Mouse (Mus musculus) liver, adult 2 months (tissue): Measurements from ENCODE around the gene Them4. TPM values are rescaled to one million over a fixed set of nuclear protein-coding genes. Genes with fewer than 3 reads are reported as not detected.

Experiments
- DNase-seq: peaks from one replicate; pipeline ENCODE4 v3.0.0-alpha.2; 2011; ENCODE audit warnings: low read depth, low spot score; ENCODE audit errors: extremely low read depth
- H3K27ac ChIP-seq: fragments of 200-500 bp; replicated peaks from 2 replicates; pipeline ENCODE4 v1.5.1; 2012; ENCODE audit warnings: low read depth, mild to moderate bottlenecking, control low read depth, inconsistent platforms, low read length; ENCODE audit not compliant: insufficient read depth
- H3K27me3 ChIP-seq: fragments of 200-500 bp; 2 replicates; pipeline ENCODE4 v1.6.1; 2012; ENCODE audit warnings: mild to moderate bottlenecking, moderate library complexity, low read length, inconsistent platforms; ENCODE audit not compliant: control insufficient read depth, insufficient read depth
- H3K36me3 ChIP-seq: fragments of 200-500 bp; 2 replicates; pipeline ENCODE4 v1.6.1; 2012; ENCODE audit warnings: low read length, inconsistent platforms; ENCODE audit not compliant: control insufficient read depth, insufficient read depth
- H3K4me1 ChIP-seq: fragments of 200-500 bp; 2 replicates; pipeline ENCODE4 v1.6.1; 2011; ENCODE audit warnings: low read length; ENCODE audit not compliant: control insufficient read depth, insufficient read depth
- H3K4me3 ChIP-seq: fragments of 200-500 bp; 2 replicates; pipeline ENCODE4 v1.5.1; 2011; ENCODE audit warnings: low read depth, mild to moderate bottlenecking, control low read depth, low read length, moderate library complexity; ENCODE audit not compliant: insufficient read depth
- H3K79me2 ChIP-seq: fragments of 200-500 bp; 2 replicates; pipeline ENCODE4 v1.6.1; 2012; ENCODE audit warnings: inconsistent platforms, mild to moderate bottlenecking, low read length, moderate library complexity; ENCODE audit not compliant: control insufficient read depth, insufficient read depth
- H3K9ac ChIP-seq: fragments of 200-500 bp; 2 replicates; pipeline ENCODE4 v1.6.1; 2012; ENCODE audit warnings: low read depth, mild to moderate bottlenecking, control low read depth, inconsistent platforms, low read length
- CTCF ChIP-seq: fragments of 200-500 bp; IDR thresholded peaks from 2 replicates; pipeline ENCODE4 v1.5.1; 2011; ENCODE audit warnings: low read depth, low read length, control low read depth
- POLR2A ChIP-seq: fragments of 200-500 bp; IDR thresholded peaks from 2 replicates; pipeline ENCODE4 v1.6.1; 2011; ENCODE audit warnings: low read length, control low read depth; ENCODE audit not compliant: insufficient read depth; ENCODE audit errors: extremely low read depth
- WGBS: fragments of 180-500 bp; shearing (Covaris S2); methylation state at CpG from one replicate; pipeline ENCODE4 v1.1.7; 2018; 5-methylcytosine and 5-hydroxymethylcytosine counted together
- polyA plus RNA-seq: library from polyadenylated mRNA; depleted of rRNA; stranded (reverse); fragments of >200 nt; gene quantifications from 2 replicates; pipeline ENCODE4 v1.2.3, GENCODE M21; 2012
- total RNA-seq: library from RNA; depleted of rRNA; stranded (reverse); fragments of >200 nt; gene quantifications from 2 replicates; pipeline ENCODE4 v1.2.3, GENCODE M21; 2014

The Them4 gene
- total and polyA plus RNA-seq, 2 experiments, result 3.9 to 15.6 TPM

DNA sequence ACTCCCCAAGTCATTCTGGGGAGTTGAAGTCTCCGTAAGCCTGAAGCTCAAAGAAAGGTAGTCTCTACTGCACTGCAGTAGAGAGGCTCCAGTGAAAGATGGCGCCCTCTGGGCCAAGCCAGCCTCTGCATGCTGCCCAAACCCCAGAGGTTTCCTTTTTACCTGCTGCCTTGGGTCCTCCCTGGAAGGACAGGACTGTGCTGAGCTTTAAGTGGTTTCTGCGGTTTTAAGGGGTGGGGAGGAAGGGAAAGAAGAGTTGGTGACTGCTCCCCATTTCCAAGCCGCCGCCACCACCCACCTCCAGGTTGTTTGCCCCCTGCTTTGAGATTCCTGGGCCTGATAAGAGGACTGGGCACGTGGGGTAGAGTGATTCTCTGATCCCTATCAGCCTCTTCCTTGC lies 58.7 kb downstream of the Them4 start:
- peaks cover 22% of the 10 kb centered on the region for H3K4me1 ChIP-seq
- H3K79me2 ChIP-seq, result no peaks in the 10 kb centered on the region
- H3K27ac ChIP-seq, result peak overlapping the region; percentile 95; the same call in 1 of the 2 replicates
- H3K4me3 ChIP-seq, result no peak overlapping the region
- no peak overlapping the region for H3K9ac ChIP-seq
- DNase-seq, result no peak
- TF ChIP-seq POLR2A (no peak), CTCF (no peak)
- H3K36me3 ChIP-seq, result no peaks in the 10 kb centered on the region
- WGBS, result 83% methylated on average over 6 of the region's 6 CpGs
- no peaks in the 10 kb centered on the region for H3K27me3 ChIP-seq

DNA sequence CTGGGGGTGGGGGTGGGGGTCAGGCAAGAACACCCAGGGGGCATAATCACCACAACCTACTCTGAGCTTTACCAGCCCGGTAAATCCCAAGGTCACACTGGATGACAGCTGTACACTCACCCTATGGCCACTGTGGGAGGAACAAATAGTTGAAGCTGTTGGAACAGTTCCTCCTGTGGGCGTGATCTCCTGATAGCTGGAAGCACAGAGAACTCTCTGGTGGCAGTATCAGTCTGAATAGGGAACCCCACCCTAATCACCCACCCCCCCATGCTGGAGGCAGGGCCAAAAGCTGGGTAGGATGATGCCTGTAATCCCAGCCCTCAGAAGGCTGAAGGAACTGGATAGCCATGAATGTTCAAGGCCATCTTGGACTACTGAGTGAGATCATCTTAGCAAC lies 59.8 kb downstream of the Them4 start:
- H3K79me2 ChIP-seq, result no peaks in the 10 kb centered on the region; the same call in 1 of the 2 replicates
- TF ChIP-seq CTCF, result no peak
- no peak for TF ChIP-seq POLR2A
- H3K27me3 ChIP-seq, result no peaks in the 10 kb centered on the region
- H3K36me3 ChIP-seq, result no peaks in the 10 kb centered on the region
- no peak overlapping the region for H3K9ac ChIP-seq
- peaks cover 26% of the 10 kb centered on the region for H3K4me1 ChIP-seq
- H3K27ac ChIP-seq, result no peak overlapping the region
- no peak overlapping the region for H3K4me3 ChIP-seq
- WGBS, result 21% methylated on average over 2 of the region's 2 CpGs
- no peak for DNase-seq

DNA sequence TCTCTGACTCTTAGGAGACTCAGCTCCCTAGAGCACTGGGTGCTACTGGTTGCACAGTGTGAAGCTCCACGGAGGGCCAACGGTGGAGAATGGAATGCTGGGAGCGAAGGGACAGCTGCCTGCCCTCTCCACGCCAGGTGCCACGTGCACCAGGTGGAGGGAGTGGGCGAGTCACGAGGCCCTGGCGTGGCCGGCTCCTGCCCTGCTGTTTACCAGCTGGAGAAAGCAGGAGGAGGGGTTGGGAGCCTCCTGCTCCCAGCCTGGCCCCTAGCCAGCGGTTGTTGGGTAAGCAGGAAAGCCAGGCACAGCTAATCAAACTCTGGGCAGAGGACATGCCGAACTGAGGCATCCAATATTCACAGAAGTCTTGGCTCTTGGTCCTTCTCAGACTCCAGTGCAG lies 61.7 kb downstream of the Them4 start:
- peaks cover 27% of the 10 kb centered on the region for H3K4me1 ChIP-seq
- no peak overlapping the region for H3K9ac ChIP-seq
- peaks cover 2% of the 10 kb centered on the region; the same call in 1 of the 2 replicates for H3K36me3 ChIP-seq
- H3K27me3 ChIP-seq, result no peaks in the 10 kb centered on the region
- TF ChIP-seq CTCF (no peak), POLR2A (no peak)
- DNase-seq, result peak; percentile 96
- peak overlapping the region; percentile 52; the same call in 1 of the 2 replicates for H3K27ac ChIP-seq
- WGBS, result 7% methylated on average over 11 of the region's 11 CpGs
- H3K4me3 ChIP-seq, result no peak overlapping the region
- H3K79me2 ChIP-seq, result no peaks in the 10 kb centered on the region; the same call in 1 of the 2 replicates

DNA sequence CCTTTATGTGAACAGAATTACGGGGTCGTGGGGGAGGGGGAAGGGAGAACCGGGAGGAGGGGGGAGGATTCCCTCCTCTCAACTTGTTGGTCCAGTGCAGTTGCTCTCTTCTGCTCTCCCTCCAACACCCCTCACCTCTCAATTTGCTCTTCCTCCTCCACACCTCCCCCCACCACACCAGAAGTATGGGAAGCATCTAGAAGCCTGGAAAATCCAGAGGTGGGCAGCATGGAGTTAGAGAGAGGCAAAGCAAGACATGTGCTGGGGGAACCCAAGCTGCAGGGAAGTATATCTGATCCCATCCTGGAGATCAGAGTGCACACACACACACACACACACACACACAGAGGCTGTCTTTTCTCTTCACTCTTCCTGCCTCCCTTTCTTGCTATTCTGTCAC lies 62.1 kb downstream of the Them4 start:
- no peak for DNase-seq
- 3% methylated on average over 3 of the region's 3 CpGs for whole genome bisulfite sequencing
- Histone ChIP-seq H3K36me3 (peaks cover 4% of the 10 kb centered on the region; the same call in 1 of the 2 replicates), H3K9ac (0 out of 2 replicates have a peak overlapping the region, but pooled peaks have one; percentile 14), H3K27me3 (no peaks in the 10 kb centered on the region), H3K4me1 (peaks cover 27% of the 10 kb centered on the region), H3K79me2 (no peaks in the 10 kb centered on the region; the same call in 1 of the 2 replicates), H3K27ac (peak overlapping the region; percentile 84), H3K4me3 (no peak overlapping the region)
- no peak for TF ChIP-seq POLR2A
- TF ChIP-seq CTCF, result no peak

DNA sequence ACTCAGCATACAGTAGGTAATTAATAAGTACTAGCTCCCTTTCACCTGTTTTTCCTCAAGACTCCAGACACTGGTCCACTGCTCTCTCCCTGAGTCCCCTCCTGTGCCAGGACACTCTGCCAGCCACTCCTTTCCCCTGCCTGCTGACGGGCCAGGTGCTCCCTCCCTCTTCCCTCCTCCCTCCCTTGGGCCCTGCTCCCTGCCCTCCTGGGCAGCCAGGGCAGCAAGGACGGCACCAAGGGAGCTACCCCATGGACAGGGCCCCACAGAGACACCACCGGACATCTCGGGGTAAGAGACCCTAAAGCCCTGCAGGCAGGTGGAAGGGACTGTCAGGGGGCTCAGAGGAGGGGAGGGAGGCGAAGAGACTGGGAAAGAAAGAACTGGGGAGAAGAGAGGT lies 62.8 kb downstream of the Them4 start, which contains the start of gene Rorc:
Gene Rorc (plus strand): TSS at position 154 of the 400 bp plus-strand sequence.
- WGBS, result 6% methylated on average over 5 of the region's 5 CpGs
- Histone ChIP-seq H3K9ac (peak within 1 kb of the TSS; percentile 81), H3K36me3 (peaks cover 4% of the 10 kb centered on the region; the same call in 1 of the 2 replicates), H3K79me2 (no peaks in the 10 kb centered on the region; the same call in 1 of the 2 replicates), H3K4me3 (peak within 1 kb of the TSS; percentile 64), H3K27ac (peak within 1 kb of the TSS; percentile 99), H3K27me3 (no peaks in the 10 kb centered on the region), H3K4me1 (peaks cover 24% of the 10 kb centered on the region)
- TF ChIP-seq CTCF (no peak), POLR2A (peak; percentile 81)
- peak; percentile 89 for DNase-seq

DNA sequence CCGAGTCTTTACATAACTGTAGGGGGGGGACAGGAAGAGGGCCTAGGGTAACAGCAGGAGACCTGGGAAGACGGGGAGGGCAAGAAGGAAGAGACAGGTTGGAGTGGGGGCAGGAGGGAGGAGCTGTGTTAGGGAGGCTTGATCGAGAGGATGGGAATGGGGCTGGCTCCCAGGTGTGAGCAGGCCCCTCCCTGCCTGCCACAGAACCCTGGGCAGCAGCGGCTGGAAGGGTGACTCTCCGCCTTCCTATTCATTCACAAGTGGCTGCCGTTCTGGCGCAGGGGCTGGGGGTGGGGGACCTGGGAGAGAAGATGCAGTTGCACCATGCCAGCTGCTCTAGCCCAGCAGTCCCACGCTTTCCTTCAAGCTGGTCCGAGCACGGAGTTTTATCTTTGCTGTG lies 63.2 kb downstream of the Them4 start:
- peak; percentile 62 for DNase-seq
- WGBS, result 3% methylated on average over 10 of the region's 10 CpGs
- Histone ChIP-seq H3K79me2 (no peaks in the 10 kb centered on the region; the same call in 1 of the 2 replicates), H3K4me1 (peaks cover 19% of the 10 kb centered on the region), H3K36me3 (peaks cover 4% of the 10 kb centered on the region; the same call in 1 of the 2 replicates), H3K27ac (peak overlapping the region; percentile 99), H3K27me3 (no peaks in the 10 kb centered on the region), H3K4me3 (peak overlapping the region; percentile 64), H3K9ac (peak overlapping the region; percentile 81)
- TF ChIP-seq POLR2A (no peak), CTCF (no peak)
